Mouse (Mus musculus) spleen, embryonic (tissue): ENCODE measurements around the gene Tjp3.

ENCODE experiments used
- CTCF ChIA-PET: fragments of 350-600 bp; sonication (Branson Sonifier 250); formaldehyde crosslinking; loops from one replicate; lab custom pipeline; 2022; lab: Charles Lee

Gene Tjp3

DNA sequence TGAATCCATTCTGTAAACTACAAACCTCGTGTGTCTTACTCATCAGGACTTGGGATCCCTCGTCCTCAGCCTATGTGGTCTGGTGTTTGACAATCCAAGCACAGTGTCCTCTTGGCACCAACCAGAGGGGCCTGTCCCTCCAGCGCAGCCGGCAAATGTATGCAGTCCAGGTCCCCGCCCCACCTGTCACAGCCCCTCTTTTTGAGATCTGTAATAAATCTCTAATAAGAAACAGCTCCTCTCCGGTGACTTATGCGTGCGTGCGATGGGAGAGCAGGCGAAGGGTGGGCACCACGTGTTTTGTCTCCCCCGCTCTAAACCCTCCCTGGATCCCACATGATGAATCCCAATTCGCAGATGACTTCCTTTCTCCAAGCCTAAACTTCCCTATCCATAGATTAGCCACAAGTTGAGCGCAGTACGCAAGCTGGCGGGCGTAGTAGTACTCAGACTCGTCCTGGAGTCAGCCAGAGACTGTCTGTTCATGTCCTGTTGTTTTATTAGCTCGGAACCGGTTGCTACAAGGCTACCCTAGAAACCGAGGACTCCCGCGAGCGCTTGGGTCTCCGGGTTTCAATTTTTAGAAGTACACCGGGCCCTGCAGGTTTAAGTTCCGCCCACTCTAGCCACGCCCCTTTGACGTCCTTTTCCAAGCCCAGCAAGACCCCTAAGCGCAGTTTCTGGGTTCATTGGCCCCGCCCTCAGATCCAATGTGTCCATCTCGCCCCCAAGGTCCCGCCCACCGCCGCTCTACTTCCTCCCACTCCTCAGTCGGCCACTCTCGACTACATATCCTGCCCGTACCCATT, 28.6 kb upstream of the Tjp3 start:
- CTCF ChIA-PET: interaction anchor here (2.0 kb wide), 1 partner anchor 15 kb away, joined by 5 read pairs; no protein-coding TSS in a partner anchor

DNA sequence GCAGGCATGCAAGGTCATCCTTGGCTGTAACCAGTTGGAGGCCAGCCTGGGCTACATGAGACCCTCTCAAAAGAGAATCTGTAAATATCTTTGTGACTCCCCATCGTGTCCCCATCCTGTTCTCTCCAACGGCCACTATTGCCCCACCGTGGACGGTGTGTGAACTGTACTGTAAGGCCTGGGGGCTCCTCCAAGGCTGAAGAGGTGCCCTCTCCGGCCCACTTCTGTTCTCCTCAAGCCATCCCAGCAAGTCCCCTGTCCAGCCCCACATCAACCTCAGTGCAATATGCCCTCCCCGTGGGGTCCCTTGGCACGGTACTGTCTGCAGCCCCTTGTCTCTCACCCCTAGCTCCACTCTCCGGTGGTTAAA, 27.9 kb upstream of the Tjp3 start:
- CTCF ChIA-PET: interaction anchor here (2.0 kb wide), 1 partner anchor 15 kb away, joined by 5 read pairs; no protein-coding TSS in a partner anchor

- CTCF ChIA-PET: interaction anchor here (0.7 to 2.0 kb wide), 3 partner anchors 14 to 28 kb away, joined by 3 to 23 read pairs (median 5); no protein-coding TSS in a partner anchor
Observed at GRCm38 (mm10) chr10:81318589-81319329, 27.4 kb upstream of the Tjp3 start.

- CTCF ChIA-PET: interaction anchor here (1.2 kb wide), 1 partner anchor 28 kb away, joined by 3 read pairs; no protein-coding TSS in a partner anchor
Observed at GRCm38 (mm10) chr10:81317273-81317672, 25.9 kb upstream of the Tjp3 start.

DNA sequence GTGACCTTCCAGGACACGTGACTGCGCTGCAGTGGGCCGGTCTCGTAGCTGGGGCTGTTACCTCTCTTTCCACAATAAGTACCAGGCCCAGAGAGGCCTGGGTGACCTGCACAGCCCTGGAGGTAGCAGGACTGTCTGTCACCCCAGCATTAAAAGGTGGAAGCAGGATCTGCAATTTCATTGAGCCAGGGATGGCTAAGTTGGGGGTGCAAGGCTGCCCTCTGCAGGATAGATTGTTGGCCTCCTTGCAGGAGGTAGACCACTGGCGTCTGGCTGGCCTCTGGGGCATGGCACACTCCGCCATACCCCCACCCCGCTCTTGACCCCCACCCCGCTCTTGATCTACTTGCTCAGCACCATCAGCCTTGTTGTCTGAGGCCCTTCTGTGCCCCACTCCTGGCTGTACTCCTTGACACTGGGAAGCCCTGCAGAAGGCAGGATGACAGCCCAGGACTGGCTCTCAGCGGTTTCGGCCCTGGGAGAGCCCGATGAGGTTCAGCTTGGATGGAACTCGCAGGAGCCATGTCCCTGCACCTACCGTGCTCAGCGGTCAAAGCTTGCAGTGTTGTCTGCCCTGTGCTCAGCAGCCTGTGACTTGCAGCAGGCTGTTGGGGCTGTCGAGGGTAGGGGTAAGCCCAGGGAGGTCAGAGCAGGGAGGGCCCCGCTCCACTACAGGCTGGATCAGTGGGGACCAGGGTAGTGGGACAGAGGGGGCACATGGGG, 25.1 kb upstream of the Tjp3 start:
- CTCF ChIA-PET: interaction anchor here (0.5 kb wide), 1 partner anchor 27 kb away, joined by 6 read pairs; no protein-coding TSS in a partner anchor

GRCm38 (mm10) chr10:81315587-81315986, 24.2 kb upstream of the Tjp3 start:
- CTCF ChIA-PET: no interaction called here

DNA sequence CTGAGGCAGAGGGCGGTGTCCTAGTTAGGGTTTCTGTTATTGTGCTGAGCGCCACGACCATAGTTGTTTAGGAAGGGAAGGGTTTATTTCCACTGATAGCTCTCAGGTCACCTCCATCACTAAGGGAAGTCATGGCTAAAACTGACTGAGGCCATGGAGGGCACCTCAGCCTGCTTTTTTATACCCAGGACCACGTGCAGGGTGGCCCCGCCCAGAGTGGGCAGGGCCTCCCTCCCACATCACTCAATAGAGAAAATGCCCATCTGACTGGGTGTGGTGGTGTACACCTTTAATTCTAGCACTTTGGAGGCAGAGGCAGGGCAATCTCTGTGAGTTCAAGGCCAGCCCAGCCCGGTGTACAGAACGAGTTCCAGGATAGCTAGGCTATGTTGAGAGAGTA, 22.8 kb upstream of the Tjp3 start:
- CTCF ChIA-PET: no interaction called here

DNA sequence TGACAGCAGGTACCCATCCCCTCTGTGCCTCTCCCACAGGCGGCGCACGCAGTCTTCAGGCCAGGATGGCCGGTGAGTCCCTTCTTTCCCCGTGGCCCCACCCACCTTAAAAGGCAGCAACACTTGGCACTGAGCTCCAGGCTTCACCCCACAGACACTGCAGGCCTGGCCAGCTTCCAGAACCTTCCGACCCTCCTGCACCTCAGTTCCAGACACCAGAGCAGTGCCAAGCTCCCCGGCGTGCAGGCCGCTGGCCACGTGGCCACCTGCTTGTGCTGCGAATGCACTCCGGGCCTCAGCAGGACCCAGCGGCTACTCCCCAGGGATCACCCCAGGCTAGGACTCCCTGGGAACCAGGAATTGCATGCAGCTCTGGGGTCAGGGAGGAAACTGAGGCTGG, 22.2 kb upstream of the Tjp3 start:
- CTCF ChIA-PET: interaction anchor here (0.6 kb wide), 1 partner anchor 1588 kb away, joined by 3 read pairs; no protein-coding TSS in a partner anchor

DNA sequence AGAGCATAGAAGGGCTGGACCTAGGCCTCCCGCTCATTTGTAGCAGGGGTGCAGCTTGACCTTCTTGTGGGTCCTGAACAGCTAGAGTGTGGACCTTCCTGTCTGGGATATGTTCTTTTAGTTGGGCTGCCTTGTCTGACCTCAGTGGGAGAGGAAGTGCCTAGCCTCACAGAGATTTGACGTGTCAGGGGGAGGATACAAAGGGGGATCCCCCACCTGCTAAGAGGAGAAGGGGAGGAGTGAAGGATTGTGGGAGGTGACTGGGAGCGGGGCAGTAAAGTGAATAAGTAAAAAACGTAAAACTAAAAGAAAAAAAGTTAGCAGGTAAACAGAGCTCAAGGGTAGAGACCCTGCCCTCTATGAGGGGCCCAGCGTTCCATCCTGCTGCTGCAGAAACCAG, 18.2 kb upstream of the Tjp3 start:
- CTCF ChIA-PET: no interaction called here

DNA sequence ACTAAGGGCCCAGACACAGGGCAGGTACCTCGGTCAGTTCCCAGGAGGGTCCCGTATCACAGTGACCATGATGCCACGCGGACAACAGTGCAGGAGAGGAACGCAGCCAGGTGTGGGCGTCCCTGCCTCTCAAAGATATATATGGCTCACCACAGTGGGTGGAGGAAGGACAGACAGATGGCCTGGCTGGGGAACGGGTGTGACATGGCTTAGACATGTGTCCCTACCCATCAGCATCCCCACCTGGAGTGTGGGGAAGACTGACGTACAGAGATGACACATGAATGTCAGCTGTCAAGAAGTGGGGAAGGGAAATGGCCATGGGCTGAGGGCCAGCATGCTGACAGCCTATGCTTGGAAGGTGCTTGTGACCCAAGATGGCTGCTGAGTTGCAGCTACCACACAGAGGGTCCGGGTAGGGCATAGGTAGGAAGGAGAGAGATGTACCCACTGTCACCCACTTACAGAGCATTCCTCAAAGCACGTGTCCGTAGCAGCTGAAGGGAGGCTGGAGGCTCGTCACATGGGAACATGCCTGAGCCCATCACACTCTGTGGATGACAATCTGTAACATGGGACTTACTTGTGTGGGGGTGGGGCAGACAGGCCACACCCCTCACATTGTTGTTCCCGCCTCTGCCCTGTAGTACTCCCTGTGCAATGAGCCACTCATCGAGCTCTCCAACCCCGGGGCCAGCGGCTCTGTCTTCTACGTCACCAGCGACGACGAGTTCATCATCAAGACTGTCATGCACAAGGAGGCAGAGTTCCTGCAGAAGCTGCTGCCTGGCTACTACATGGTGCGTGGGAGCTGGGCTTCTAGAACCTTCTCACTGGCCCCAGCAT, 15.7 kb upstream of the Tjp3 start:
- CTCF ChIA-PET: interaction anchor here (0.9 kb wide), 1 partner anchor 15 kb away, joined by 3 read pairs; the partner anchor contains the start of gene Pip5k1c

DNA sequence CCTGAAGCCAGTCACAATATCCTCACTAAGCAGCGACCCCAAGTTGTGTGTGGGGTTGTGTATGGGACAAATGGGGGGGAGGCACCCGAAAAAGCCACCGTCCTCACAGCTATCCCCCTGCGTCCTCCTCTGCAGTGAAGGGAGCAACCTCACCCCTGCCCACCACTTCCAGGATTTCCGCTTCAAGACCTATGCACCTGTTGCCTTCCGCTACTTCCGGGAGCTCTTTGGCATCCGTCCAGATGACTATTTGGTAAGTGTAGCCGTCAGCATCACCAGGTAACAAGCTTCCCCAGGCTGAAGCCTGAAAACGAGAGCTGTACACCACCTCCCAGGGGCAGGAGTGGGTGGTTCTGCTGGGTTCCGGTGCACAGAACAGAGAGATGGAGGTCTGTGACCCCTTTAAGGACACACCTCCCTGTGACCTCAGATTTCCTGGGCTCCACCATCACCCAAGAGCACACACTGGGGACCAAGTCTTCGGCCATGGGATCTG, 14.8 kb upstream of the Tjp3 start:
- CTCF ChIA-PET: interaction anchor here (0.5 to 0.9 kb wide), 2 partner anchors 14 to 15 kb away, joined by 3 to 13 read pairs; partner anchors contain the start of genes Pip5k1c and Tjp3

- CTCF ChIA-PET: interaction anchor here (0.5 to 1.9 kb wide), 2 partner anchors 14 to 17 kb away, joined by 11 to 13 read pairs; partner anchors contain the start of gene Tjp3
Observed at GRCm38 (mm10) chr10:81305663-81306062, 14.3 kb upstream of the Tjp3 start.

DNA sequence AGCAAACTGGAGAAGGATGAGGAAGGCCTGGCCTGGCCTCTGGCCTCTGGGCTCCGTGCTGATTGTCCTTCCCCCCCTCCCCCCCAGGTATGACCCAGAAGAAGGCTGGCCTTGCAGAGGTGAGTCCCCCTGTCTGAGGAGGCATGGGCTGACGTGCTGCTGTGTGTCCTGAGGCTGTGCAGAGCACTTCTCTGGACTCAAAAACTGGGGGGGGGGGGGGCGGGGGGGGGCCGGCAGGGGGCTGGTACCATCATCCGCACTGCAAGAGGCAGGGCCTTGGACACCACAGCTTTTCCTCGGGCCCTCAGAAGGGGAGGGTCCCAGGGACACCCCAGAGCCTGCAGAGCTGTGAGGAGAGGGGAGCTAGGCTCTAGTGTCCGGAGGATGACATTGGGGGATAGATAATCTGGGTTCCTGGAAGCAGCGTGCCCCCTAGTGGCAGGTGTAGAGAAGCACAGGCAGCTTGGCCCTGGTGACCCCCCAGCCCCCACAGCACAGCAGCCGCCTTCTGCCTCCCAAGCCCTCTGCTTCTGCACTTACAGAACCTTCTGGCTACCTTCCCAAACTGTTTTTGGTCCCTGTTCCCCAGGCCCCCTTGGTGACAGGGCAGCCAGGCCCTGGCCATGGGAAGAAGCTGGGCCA, 13.3 kb upstream of the Tjp3 start:
- CTCF ChIA-PET: interaction anchor here (0.6 to 1.9 kb wide), 7 partner anchors 12 to 592 kb away, joined by 3 to 11 read pairs (median 5); partner anchors contain the start of genes Cactin and Gipc3

DNA sequence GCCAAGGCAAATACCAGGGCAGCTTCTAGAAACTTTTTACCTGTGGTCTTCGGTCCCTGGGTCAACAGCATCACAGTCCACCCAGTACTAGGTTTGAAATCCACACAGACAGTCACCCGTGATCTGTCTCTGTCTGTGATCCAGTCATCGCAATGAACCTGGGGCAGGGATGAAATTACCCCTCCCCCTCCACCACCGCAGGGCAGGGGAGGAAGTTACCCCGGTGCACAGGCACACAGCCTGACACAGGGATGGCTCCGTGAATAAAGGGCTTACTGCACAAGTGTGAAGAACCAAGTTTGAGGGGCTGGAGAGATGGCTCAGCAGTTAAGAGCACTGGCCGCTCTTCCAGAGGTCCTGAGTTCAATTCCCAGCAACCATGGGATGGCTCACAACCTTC, 12.4 kb upstream of the Tjp3 start:
- CTCF ChIA-PET: interaction anchor here (0.7 to 1.5 kb wide), 3 partner anchors 11 to 68 kb away, joined by 3 to 5 read pairs (median 3); partner anchors contain the start of gene Gipc3

DNA sequence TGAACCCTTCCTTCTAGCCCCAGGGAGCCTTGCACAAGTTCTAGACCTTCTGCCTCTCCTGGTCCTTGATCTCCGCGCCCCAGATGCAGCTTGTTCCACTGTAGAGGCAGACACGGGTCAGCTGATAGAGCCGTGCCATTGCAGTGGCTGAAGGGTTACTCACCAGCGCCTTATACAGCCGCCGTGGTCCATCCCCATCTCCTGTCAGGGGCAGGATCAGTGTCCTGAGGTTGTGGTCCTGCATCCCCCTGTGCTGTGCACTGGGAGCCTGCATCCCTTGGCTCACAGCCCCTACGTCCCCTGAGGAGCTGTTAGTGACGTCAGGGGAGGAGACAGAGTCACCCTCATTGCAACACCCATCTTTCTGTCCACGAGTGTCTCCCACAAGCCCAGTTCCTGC, 11.9 kb upstream of the Tjp3 start:
- CTCF ChIA-PET: no interaction called here

DNA sequence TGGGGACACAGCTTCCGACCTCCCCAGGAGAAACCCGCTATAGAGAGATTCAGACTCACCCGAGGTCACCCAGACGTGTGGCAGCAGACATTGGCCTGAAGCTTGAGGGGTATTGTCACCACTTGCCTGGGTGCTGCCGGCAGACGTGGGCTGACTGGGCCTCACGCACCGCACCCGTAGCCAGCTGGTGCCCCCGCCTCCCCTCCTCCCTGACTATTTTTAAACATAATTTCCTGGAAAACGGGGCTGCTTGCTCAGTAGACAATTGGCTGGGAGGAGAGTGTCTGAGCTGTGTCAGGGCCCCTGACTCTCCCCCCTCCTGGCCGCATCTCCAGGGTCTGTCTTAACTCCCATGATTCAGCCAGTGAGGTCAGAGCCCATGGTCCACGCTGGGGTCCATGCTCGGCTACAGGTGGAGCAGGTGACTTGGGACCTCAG, 11.4 kb upstream of the Tjp3 start:
- CTCF ChIA-PET: interaction anchor here (1.8 kb wide), 1 partner anchor 10 kb away, joined by 7 read pairs; the partner anchor contains the start of gene Pip5k1c

- CTCF ChIA-PET: interaction anchor here (1.8 kb wide), 1 partner anchor 10 kb away, joined by 7 read pairs; the partner anchor contains the start of gene Pip5k1c
Observed at GRCm38 (mm10) chr10:81302288-81302687, 10.9 kb upstream of the Tjp3 start.

- CTCF ChIA-PET: interaction anchor here (1.8 kb wide), 1 partner anchor 9 kb away, joined by 7 read pairs; the partner anchor contains the start of gene Pip5k1c
Observed at GRCm38 (mm10) chr10:81301321-81301720, 9.9 kb upstream of the Tjp3 start.

- CTCF ChIA-PET: no interaction called here
Observed at GRCm38 (mm10) chr10:81300352-81300907, 9.0 kb upstream of the Tjp3 start.
